Mouse (Mus musculus): ENCODE measurements around the gene Amotl1. TPM values are rescaled to one million over a fixed set of nuclear protein-coding genes. Genes with fewer than 3 reads are reported as not detected.
A peak's percentile ranks its signal among the peaks of the same experiment; 100 is the strongest.

The Amotl1 gene
- total RNA-seq, 2 experiments from 2014 or later: 21.6 to 23.4 TPM

- intact Hi-C loops (cut with DNase I): no loop called here
- peak; percentile 8 for DNase-seq
Measured at GRCm38 (mm10) chr9:14642251-14643021, 2.4 kb downstream of the Amotl1 start.

GRCm38 (mm10) chr9:14641310-14642067, 3.4 kb downstream of the Amotl1 start:
- DNase-seq: no peak
- intact Hi-C loops (cut with DNase I): no loop called here

GRCm38 (mm10) chr9:14636244-14636643, 8.6 kb downstream of the Amotl1 start:
- intact Hi-C loops (cut with DNase I): no loop called here

GRCm38 (mm10) chr9:14635551-14635950, 9.3 kb downstream of the Amotl1 start:
- DNase-seq: no peak
- intact Hi-C loops (cut with DNase I): no loop called here

More at GRCm38 (mm10) chr9:14636244-14636643, 8.6 kb downstream of the Amotl1 start:
- no peak for DNase-seq

GRCm38 (mm10) chr9:14634155-14634554, 10.7 kb downstream of the Amotl1 start:
- DNase-seq: peak; percentile 21
- intact Hi-C loops (cut with DNase I): no loop called here

GRCm38 (mm10) chr9:14632365-14633163, 12.3 kb downstream of the Amotl1 start:
- intact Hi-C loops (cut with DNase I): no loop called here
- no peak for DNase-seq

- intact Hi-C loops (cut with DNase I): no loop called here
- peak; percentile 7 for DNase-seq
Measured at GRCm38 (mm10) chr9:14631729-14632128, 13.1 kb downstream of the Amotl1 start.

GRCm38 (mm10) chr9:14627525-14627924, 17.3 kb downstream of the Amotl1 start:
- intact Hi-C loops (cut with DNase I): no loop called here
- DNase-seq: no peak

- no peak for DNase-seq
- intact Hi-C loops (cut with DNase I): no loop called here
Measured at GRCm38 (mm10) chr9:14625961-14626360, 18.9 kb downstream of the Amotl1 start.

- intact Hi-C loops (cut with DNase I): no loop called here
- peak; percentile 15 for DNase-seq
Measured at GRCm38 (mm10) chr9:14625024-14625423, 19.8 kb downstream of the Amotl1 start.

- DNase-seq: no peak
- intact Hi-C loops (cut with DNase I): no loop called here
Measured at GRCm38 (mm10) chr9:14623928-14624327, 20.9 kb downstream of the Amotl1 start.

- DNase-seq: no peak
- intact Hi-C loops (cut with DNase I): no loop called here
Measured at GRCm38 (mm10) chr9:14623250-14623649, 21.6 kb downstream of the Amotl1 start.

GRCm38 (mm10) chr9:14622848-14623247, 22.0 kb downstream of the Amotl1 start:
- no peak for DNase-seq
- intact Hi-C loops (cut with DNase I): no loop called here

- DNase-seq: no peak
- intact Hi-C loops (cut with DNase I): no loop called here
Measured at GRCm38 (mm10) chr9:14620107-14620506, 24.7 kb downstream of the Amotl1 start.

- peak; percentile 48 for DNase-seq
- intact Hi-C loops (cut with DNase I): loop anchor here (10.0 kb wide), 1 partner anchor 80 kb away; no protein-coding TSS in a partner anchor
Measured at GRCm38 (mm10) chr9:14614931-14615880, 29.6 kb downstream of the Amotl1 start.

GRCm38 (mm10) chr9:14614205-14614930, 30.5 kb downstream of the Amotl1 start:
- peak; percentile 53 for DNase-seq
- intact Hi-C loops (cut with DNase I): loop anchor here (10.0 kb wide), 1 partner anchor 80 kb away; no protein-coding TSS in a partner anchor

- intact Hi-C loops (cut with DNase I): loop anchor here (10.0 kb wide), 1 partner anchor 81 kb away; no protein-coding TSS in a partner anchor
Measured at GRCm38 (mm10) chr9:14613308-14614204, 31.3 kb downstream of the Amotl1 start.

GRCm38 (mm10) chr9:14612588-14612987, 32.3 kb downstream of the Amotl1 start:
- DNase-seq: no peak
- intact Hi-C loops (cut with DNase I): loop anchor here (10.0 kb wide), 1 partner anchor 82 kb away; no protein-coding TSS in a partner anchor

More at GRCm38 (mm10) chr9:14613308-14614204, 31.3 kb downstream of the Amotl1 start:
- no peak for DNase-seq

Measured in left cerebral cortex, postnatal 4 days (tissue).